Mouse (Mus musculus) cerebellum, adult 2 months (tissue): ENCODE results near the gene Tenm1.

ENCODE experiments used
- CTCF ChIP-seq: fragments of 200-500 bp; IDR thresholded peaks from 2 replicates; pipeline ENCODE4 v1.5.1; 2011; ENCODE audit warnings: low read depth, mild to moderate bottlenecking, control low read depth, low read length, moderate library complexity, borderline replicate concordance; ENCODE audit not compliant: insufficient read depth
- POLR2A ChIP-seq: fragments of 200-500 bp; IDR thresholded peaks from 2 replicates; pipeline ENCODE4 v1.6.1; 2011; ENCODE audit warnings: low read length, control low read depth, borderline replicate concordance; ENCODE audit not compliant: insufficient read depth

DNA sequence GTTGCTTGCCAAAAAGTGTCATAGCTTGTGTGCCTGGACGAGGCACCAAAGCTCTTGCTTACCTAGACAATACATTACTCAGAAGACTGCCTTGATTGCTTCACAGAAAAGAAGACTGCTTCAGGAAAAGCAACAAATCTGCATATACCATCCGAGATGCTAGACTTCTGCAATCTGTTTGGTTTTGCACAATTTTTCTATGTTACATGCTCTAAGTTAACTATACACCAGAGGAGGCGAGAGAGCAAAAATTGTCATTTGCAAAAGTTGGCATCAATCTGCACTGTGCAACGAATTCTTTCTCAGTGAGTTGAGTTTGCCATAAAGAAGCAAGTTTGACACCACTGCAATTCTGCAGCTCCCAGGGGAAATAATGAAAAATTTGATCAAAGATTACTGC is 193.1 kb downstream of the Tenm1 start:
- TF ChIP-seq CTCF (no peak), POLR2A (no peak)
